Mouse (Mus musculus) midbrain, embryonic 14.5 days (tissue): Measurements from ENCODE around the gene Emc8. TPM values are rescaled to one million over a fixed set of nuclear protein-coding genes. Genes with fewer than 3 reads are reported as not detected.

ENCODE experiments used
- ATAC-seq: fragments of 200-750 bp; cut with Nextera tagmentation; 2 replicates; pipeline ENCODE4 v1.8.0; 2017; ENCODE audit warnings: moderate number of reproducible peaks, moderate library complexity; ENCODE audit not compliant: low FRiP score, low TSS enrichment
- DNase-seq: peaks from one replicate; pipeline ENCODE4 v3.0.0-alpha.2; 2015
- H3K27ac ChIP-seq: fragments of 300-500 bp; sonication (generic); replicated peaks from 2 replicates; pipeline ENCODE4 v1.5.1; 2014; ENCODE audit warnings: mild to moderate bottlenecking, low read depth, low read length, moderate library complexity
- H3K27me3 ChIP-seq: fragments of 300-500 bp; sonication (generic); 2 replicates; pipeline ENCODE4 v1.6.1; 2014; ENCODE audit warnings: low read length, control low read depth, mixed read lengths; ENCODE audit not compliant: control insufficient read depth, insufficient read depth
- H3K36me3 ChIP-seq: fragments of 300-500 bp; sonication (generic); 2 replicates; pipeline ENCODE4 v1.6.1; 2014; ENCODE audit warnings: low read length, control low read depth; ENCODE audit not compliant: control insufficient read depth, insufficient read depth
- H3K4me1 ChIP-seq: fragments of 300-500 bp; sonication (generic); 2 replicates; pipeline ENCODE4 v1.6.1; 2014; ENCODE audit warnings: mild to moderate bottlenecking, antibody characterized with exemption, low read length, control low read depth; ENCODE audit not compliant: control insufficient read depth, insufficient read depth
- H3K4me2 ChIP-seq: fragments of 300-500 bp; sonication (generic); 2 replicates; pipeline ENCODE4 v1.6.1; 2014; ENCODE audit warnings: mild to moderate bottlenecking, low read length, moderate library complexity
- H3K4me3 ChIP-seq: fragments of 300-500 bp; sonication (generic); replicated peaks from 2 replicates; pipeline ENCODE4 v1.5.1; 2014; ENCODE audit warnings: low read depth, low read length
- H3K9ac ChIP-seq: fragments of 300-500 bp; sonication (generic); replicated peaks from 2 replicates; pipeline ENCODE4 v1.6.1; 2014; ENCODE audit warnings: mild to moderate bottlenecking, low read length, moderate library complexity
- H3K9me3 ChIP-seq: fragments of 300-500 bp; sonication (generic); 2 replicates; pipeline ENCODE4 v1.6.1; 2016; ENCODE audit warnings: low read length, control low read depth, mixed read lengths; ENCODE audit not compliant: control insufficient read depth
- WGBS: fragments of 180-500 bp; shearing (Covaris S2); extraction: QIAGEN DNeasy Blood & Tissue Kit; methylation state at CpG from one replicate; pipeline ENCODE4 v1.1.7; 2014; 5-methylcytosine and 5-hydroxymethylcytosine counted together
- polyA plus RNA-seq: library from polyadenylated mRNA; unstranded; fragments of >200 nt; fragmentation: Nextera tagmentation; extraction: Ambion mirVana; gene quantifications from 2 replicates; pipeline ENCODE4 v1.2.1, GENCODE M21; 2014

Emc8 gene
- polyA plus RNA-seq, 1 experiment from 2014 or later, result 142 TPM

DNA sequence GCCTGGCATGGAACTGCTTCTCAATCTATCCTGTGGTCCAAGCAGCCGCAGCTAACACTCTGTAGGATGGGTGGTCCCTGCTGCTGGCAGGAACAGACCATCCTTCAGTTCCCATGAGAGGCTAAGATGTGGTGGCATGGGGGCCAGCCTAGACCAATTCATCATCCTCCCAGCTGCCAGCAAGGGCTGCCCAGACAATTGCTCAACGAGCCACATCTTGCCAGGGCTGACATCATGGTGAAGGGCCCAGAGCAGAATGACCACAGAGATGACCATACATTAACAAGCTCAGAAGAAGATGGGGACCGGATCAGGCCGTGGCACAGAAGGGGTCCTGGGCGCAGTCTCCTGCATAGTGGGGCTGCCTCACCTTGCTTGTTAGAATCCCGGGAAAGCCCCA, 57.5 kb downstream of the Emc8 start:
- Histone ChIP-seq H3K9me3 (no peaks in the 10 kb centered on the region), H3K36me3 (no peaks in the 10 kb centered on the region), H3K4me3 (no peak overlapping the region), H3K4me1 (peaks cover 5% of the 10 kb centered on the region; the same call in 1 of the 2 replicates), H3K27ac (no peak overlapping the region), H3K9ac (no peak overlapping the region), H3K27me3 (no peaks in the 10 kb centered on the region), H3K4me2 (no peak overlapping the region)
- WGBS, result 89% methylated on average over 6 of the region's 6 CpGs
- ATAC-seq, result no peak
- no peak for DNase-seq

DNA sequence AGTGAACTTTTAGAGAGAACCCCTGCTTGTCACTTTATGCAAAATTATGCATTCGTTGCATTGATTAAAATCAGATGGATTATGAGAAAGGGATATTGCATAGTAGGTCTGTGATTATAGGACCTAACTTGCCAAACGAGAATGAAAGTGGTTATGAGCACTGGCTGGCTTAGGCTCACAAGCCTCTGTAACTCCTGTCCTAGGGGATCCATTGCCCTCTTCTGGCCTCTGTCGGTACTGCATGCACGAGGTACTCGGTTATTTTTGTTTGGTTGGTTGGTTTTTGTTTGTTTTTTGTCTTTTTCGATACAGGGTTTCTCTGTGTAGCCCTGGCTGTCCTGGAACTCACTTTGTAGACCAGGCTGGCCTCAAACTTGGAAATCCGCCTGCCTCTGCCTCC, 60.5 kb downstream of the Emc8 start:
- Histone ChIP-seq H3K36me3 (no peaks in the 10 kb centered on the region), H3K27me3 (no peaks in the 10 kb centered on the region), H3K4me3 (no peak overlapping the region), H3K4me2 (no peak overlapping the region), H3K4me1 (no peaks in the 10 kb centered on the region), H3K27ac (no peak overlapping the region), H3K9me3 (no peaks in the 10 kb centered on the region), H3K9ac (no peak overlapping the region)
- ATAC-seq, result no peak
- peak; percentile 87 for DNase-seq
- WGBS, result 15% methylated on average over 7 of the region's 7 CpGs

DNA sequence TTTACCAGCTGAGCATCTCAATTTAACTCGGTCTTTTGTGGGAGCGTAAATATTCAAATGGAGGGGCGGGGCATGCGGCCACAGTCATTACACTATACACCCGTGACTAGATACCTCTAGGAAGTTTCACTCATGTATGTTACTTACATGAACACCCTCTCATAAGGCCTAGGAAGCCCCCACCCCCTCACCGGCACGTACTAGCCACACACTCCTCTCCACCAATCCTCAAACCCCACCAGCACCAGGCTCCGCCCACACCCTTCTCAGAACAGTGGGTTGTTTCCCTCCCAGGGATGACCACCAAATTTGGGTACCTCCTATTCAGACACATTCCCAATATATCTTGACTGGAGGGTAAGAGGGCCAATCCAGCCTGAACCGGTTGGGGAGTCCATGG, 60.9 kb downstream of the Emc8 start:
- H3K36me3 ChIP-seq, result no peaks in the 10 kb centered on the region
- DNase-seq (no peak), ATAC-seq (no peak)
- no peak overlapping the region for H3K27ac ChIP-seq
- no peaks in the 10 kb centered on the region for H3K9me3 ChIP-seq
- no peaks in the 10 kb centered on the region for H3K4me1 ChIP-seq
- no peak overlapping the region for H3K4me3 ChIP-seq
- no peak overlapping the region for H3K4me2 ChIP-seq
- no peak overlapping the region for H3K9ac ChIP-seq
- WGBS, result 84% methylated on average over 9 of the region's 9 CpGs
- H3K27me3 ChIP-seq, result no peaks in the 10 kb centered on the region

Other genes with a start within 250 kb of the Emc8 start
- 15.5 and 23.7 TPM in 2 replicates for gene Gins2, start 79.3 kb downstream of the Emc8 start, polyA plus RNA-seq
- 11.8 and 12.8 TPM in 2 replicates for gene 1190005I06Rik, start 20.9 kb downstream of the Emc8 start, polyA plus RNA-seq
- 4.9 and 5.1 TPM in 2 replicates for gene Gm27021, start 494 bp downstream of the Emc8 start, polyA plus RNA-seq
- 1,016 and 1,147 TPM in 2 replicates for gene Cox4i1, start 351 bp downstream of the Emc8 start, polyA plus RNA-seq
- gene Irf8, start 67.8 kb upstream of the Emc8 start, polyA plus RNA-seq, result 2.0 and 4.0 TPM in 2 replicates